In genomic region chr4:130124110-130124509, GRCm38 (mm10) we compare ENCODE assay signal across 25 mouse cellular contexts. TPM values are rescaled to one million over a fixed set of nuclear protein-coding genes. Genes with fewer than 3 reads are reported as not detected.
DNase-seq lines count a peak whose midpoint lies in the region; ATAC-seq lines count a peak whose summit lies in the region.
"Had no signal": no experiment of that assay in that cellular context is flagged by ENCODE, and none has a peak within 500 bp of the region (broad histone marks: within the 10 kb centered on the region; RNA-seq: fewer than 3 reads in every experiment).

No protein-coding gene starts in this region.

- H3K4me2 ChIP-seq in lung, embryonic 15.5 days, result no peak overlapping the region
- H3K4me2 ChIP-seq in stomach, embryonic 16.5 days (ENCODE audit: low read depth, low read length), result no peak overlapping the region
- H3K4me2 ChIP-seq in hindbrain, embryonic 12.5 days (replicated peaks), result no peak overlapping the region
- H3K4me2 ChIP-seq: embryonic facial prominence, embryonic 12.5 days; forebrain, embryonic 13.5 days; hindbrain, embryonic 13.5 days had no signal

- H3K27ac ChIP-seq in lung, embryonic 15.5 days, result peak overlapping the region; percentile 84
- H3K27ac ChIP-seq in stomach, embryonic 16.5 days (ENCODE audit: low read length), result no peak overlapping the region
- H3K27ac ChIP-seq in hindbrain, embryonic 12.5 days, result no peak overlapping the region
- H3K27ac ChIP-seq: embryonic facial prominence, embryonic 12.5 days; forebrain, embryonic 13.5 days; gastrocnemius, adult 2 months; heart, embryonic 10.5 days; hindbrain, embryonic 13.5 days had no signal

- H3K27me3 ChIP-seq in lung, embryonic 15.5 days, result no peaks in the 10 kb centered on the region
- H3K27me3 ChIP-seq in stomach, embryonic 16.5 days (ENCODE audit: control insufficient read depth, insufficient read depth, low read length), result no peaks in the 10 kb centered on the region
- H3K27me3 ChIP-seq in hindbrain, embryonic 12.5 days, result no peaks in the 10 kb centered on the region
- H3K27me3 ChIP-seq: embryonic facial prominence, embryonic 12.5 days; forebrain, embryonic 13.5 days; hindbrain, embryonic 13.5 days had no signal

- intact Hi-C loops in gastrocnemius, postnatal 36 days (cut with DNase I), result loop anchor here (2.0 kb wide), 1 partner anchor 45 kb away; no protein-coding TSS in a partner anchor
- intact Hi-C loops in left cerebral cortex, postnatal 10 days (cut with DNase I), result no loop called here

- no peak overlapping the region for H3K4me3 ChIP-seq in lung, embryonic 15.5 days
- no peak overlapping the region for H3K4me3 ChIP-seq in stomach, embryonic 16.5 days (replicated peaks; ENCODE audit: low read length)
- no peak overlapping the region for H3K4me3 ChIP-seq in hindbrain, embryonic 12.5 days
- H3K4me3 ChIP-seq: embryonic facial prominence, embryonic 12.5 days; forebrain, embryonic 13.5 days; gastrocnemius, adult 2 months; heart, embryonic 10.5 days; hindbrain, embryonic 13.5 days had no signal

- ATAC-seq in lung, embryonic 15.5 days (ENCODE audit: borderline replicate concordance, extremely low read depth, low FRiP score, low TSS enrichment), result 0 out of 2 replicates have a peak, but pooled peaks have one; percentile 63
- peak; percentile 38; the same call in 1 of the 2 replicates for ATAC-seq in stomach, embryonic 16.5 days (ENCODE audit: insufficient read depth, low FRiP score)
- no peak for ATAC-seq in hindbrain, embryonic 12.5 days (ENCODE audit: low FRiP score)
- ATAC-seq: forebrain, embryonic 13.5 days; forebrain, postnatal 0 days had no signal

- H3K36me3 ChIP-seq in lung, embryonic 15.5 days, result peaks cover 49% of the 10 kb centered on the region
- H3K36me3 ChIP-seq in stomach, embryonic 16.5 days (ENCODE audit: control insufficient read depth, insufficient read depth, low read length), result peaks cover 3% of the 10 kb centered on the region; the same call in 1 of the 2 replicates
- H3K36me3 ChIP-seq in hindbrain, embryonic 12.5 days, result peaks cover 67% of the 10 kb centered on the region

- no peak overlapping the region for H3K9ac ChIP-seq in lung, embryonic 15.5 days
- no peak overlapping the region for H3K9ac ChIP-seq in stomach, embryonic 16.5 days (ENCODE audit: low read length)
- H3K9ac ChIP-seq in hindbrain, embryonic 12.5 days, result no peak overlapping the region
- H3K9ac ChIP-seq: embryonic facial prominence, embryonic 12.5 days; forebrain, embryonic 13.5 days; forebrain, postnatal 0 days; hindbrain, embryonic 13.5 days had no signal

- peak; percentile 3 for DNase-seq in gastrocnemius, postnatal 25 days
- no peak for DNase-seq in gastrocnemius, postnatal 36 days
- peak; percentile 72 for DNase-seq in lung, postnatal 14 days
- no peak for DNase-seq in left cerebral cortex, postnatal 10 days (ENCODE audit: extremely low spot score in 1 of 2, low spot score in 2 of 2)
- no peak for DNase-seq in embryo, embryonic 10 days (ENCODE audit: low spot score)
- DNase-seq: adrenal gland, postnatal 10 days; cerebellum, adult 11 months; cerebellum, adult 8-10 months; cerebellum, postnatal 14 days; forebrain, postnatal 0 days; gastrocnemius, adult 2 months; heart, adult 18-20 months; heart, postnatal 10 days; heart, postnatal 4 days had no signal

- no peaks in the 10 kb centered on the region for H3K9me3 ChIP-seq in lung, embryonic 15.5 days
- no peaks in the 10 kb centered on the region for H3K9me3 ChIP-seq in stomach, embryonic 16.5 days (replicated peaks; ENCODE audit: control insufficient read depth, low read length)
- no peaks in the 10 kb centered on the region for H3K9me3 ChIP-seq in hindbrain, embryonic 12.5 days (replicated peaks)
- H3K9me3 ChIP-seq: embryonic facial prominence, embryonic 12.5 days; forebrain, embryonic 13.5 days; heart, embryonic 10.5 days; hindbrain, embryonic 13.5 days had no signal

- peaks cover 26% of the 10 kb centered on the region for H3K4me1 ChIP-seq in lung, embryonic 15.5 days
- no peaks in the 10 kb centered on the region for H3K4me1 ChIP-seq in stomach, embryonic 16.5 days (ENCODE audit: control insufficient read depth, insufficient read depth, low read length)
- H3K4me1 ChIP-seq in hindbrain, embryonic 12.5 days, result no peaks in the 10 kb centered on the region
- H3K4me1 ChIP-seq: forebrain, embryonic 13.5 days; hindbrain, embryonic 13.5 days had no signal

- 64% methylated on average over 4 of the region's 4 CpGs for WGBS in lung, embryonic 15.5 days
- WGBS in stomach, embryonic 16.5 days, result 84% methylated on average over 4 of the region's 4 CpGs
- WGBS in hindbrain, embryonic 12.5 days, result 91% methylated on average over 4 of the region's 4 CpGs

RNA-seq across cellular contexts. Expression of gene Hcrtr1, which starts 15.0 kb away (rescaled TPM):
- not detected for total RNA-seq in gastrocnemius, postnatal 25 days (2021)
- total RNA-seq in gastrocnemius, postnatal 36 days (2021), result not detected
- polyA plus RNA-seq in lung, embryonic 15.5 days (2015; fragmentation: Nextera tagmentation; extraction: Ambion mirVana), result 0.28 and 0.50 TPM in 2 replicates
- 0.29 and 0.49 TPM in 2 replicates for polyA plus RNA-seq in stomach, embryonic 16.5 days (2015; fragmentation: Nextera tagmentation; extraction: Ambion mirVana)
- 10 to 100 TPM; 11.2 TPM for total RNA-seq in left cerebral cortex, postnatal 10 days (2021)
- 1.0 and 1.3 TPM in 2 replicates for polyA plus RNA-seq in hindbrain, embryonic 12.5 days (2016; fragmentation: Nextera tagmentation; extraction: Ambion mirVana)
- total RNA-seq: common myeloid progenitor, adult 5-6 weeks; gastrocnemius, adult 2 months; gastrocnemius, postnatal 4 days; heart, adult 18-20 months; heart, postnatal 10 days; heart, postnatal 4 days; MEL had no signal
- polyA plus RNA-seq: C2C12; forebrain, embryonic 13.5 days had no signal

RNA-seq across cellular contexts. Expression of gene Pef1, which starts 21.8 kb away (rescaled TPM):
- total RNA-seq in gastrocnemius, postnatal 25 days (2021), result 10 to 100 TPM; 28.9 to 30.5 TPM
- total RNA-seq in gastrocnemius, postnatal 36 days (2021), result 10 to 100 TPM; 32.0 to 34.3 TPM
- 75.0 and 76.5 TPM in 2 replicates for polyA plus RNA-seq in lung, embryonic 15.5 days (2015; fragmentation: Nextera tagmentation; extraction: Ambion mirVana)
- 63.5 and 72.7 TPM in 2 replicates for polyA plus RNA-seq in stomach, embryonic 16.5 days (2015; fragmentation: Nextera tagmentation; extraction: Ambion mirVana)
- 10 to 100 TPM; 42.6 to 42.8 TPM for total RNA-seq in left cerebral cortex, postnatal 10 days (2021)
- 59.7 and 61.0 TPM in 2 replicates for polyA plus RNA-seq in hindbrain, embryonic 12.5 days (2016; fragmentation: Nextera tagmentation; extraction: Ambion mirVana)

RNA-seq across cellular contexts. Expression of gene Tinagl1, which starts 50.8 kb away (rescaled TPM):
- total RNA-seq in gastrocnemius, postnatal 25 days (2021), result 10 to 100 TPM; 23.7 to 31.5 TPM
- 10 to 100 TPM; 17.0 to 28.2 TPM for total RNA-seq in gastrocnemius, postnatal 36 days (2021)
- polyA plus RNA-seq in lung, embryonic 15.5 days (2015; fragmentation: Nextera tagmentation; extraction: Ambion mirVana), result 52.4 and 57.5 TPM in 2 replicates
- 62.7 and 77.6 TPM in 2 replicates for polyA plus RNA-seq in stomach, embryonic 16.5 days (2015; fragmentation: Nextera tagmentation; extraction: Ambion mirVana)
- total RNA-seq in left cerebral cortex, postnatal 10 days (2021), result 1 to 10 TPM; 2.3 to 2.7 TPM
- 10.6 and 11.0 TPM in 2 replicates for polyA plus RNA-seq in hindbrain, embryonic 12.5 days (2016; fragmentation: Nextera tagmentation; extraction: Ambion mirVana)

Comparison
In these comparisons a context has a peak if more than half of its experiments do, and no peak if none do; other contexts are left out.
1. DNase-seq: peak in gastrocnemius, postnatal 25 days (single experiment) and lung, postnatal 14 days (single experiment); none in gastrocnemius, postnatal 36 days (0 of 2), left cerebral cortex, postnatal 10 days (0 of 2) and embryo, embryonic 10 days (single experiment).
2. RNA of gene Hcrtr1, which starts 15.0 kb away (total RNA-seq): 11.2 TPM in left cerebral cortex, postnatal 10 days; not detected in gastrocnemius, postnatal 25 days and not detected in gastrocnemius, postnatal 36 days; every median in the first group is over 10 times any median in the second.
3. RNA of gene Tinagl1, which starts 50.8 kb away (total RNA-seq): 23.7 to 31.5 TPM in gastrocnemius, postnatal 25 days and 17.0 to 28.2 TPM in gastrocnemius, postnatal 36 days; 2.3 to 2.7 TPM in left cerebral cortex, postnatal 10 days; every median in the first group is over 4 times any median in the second.